Mouse (Mus musculus): Measurements from ENCODE around the gene Mef2b.

Mef2b gene

DNA sequence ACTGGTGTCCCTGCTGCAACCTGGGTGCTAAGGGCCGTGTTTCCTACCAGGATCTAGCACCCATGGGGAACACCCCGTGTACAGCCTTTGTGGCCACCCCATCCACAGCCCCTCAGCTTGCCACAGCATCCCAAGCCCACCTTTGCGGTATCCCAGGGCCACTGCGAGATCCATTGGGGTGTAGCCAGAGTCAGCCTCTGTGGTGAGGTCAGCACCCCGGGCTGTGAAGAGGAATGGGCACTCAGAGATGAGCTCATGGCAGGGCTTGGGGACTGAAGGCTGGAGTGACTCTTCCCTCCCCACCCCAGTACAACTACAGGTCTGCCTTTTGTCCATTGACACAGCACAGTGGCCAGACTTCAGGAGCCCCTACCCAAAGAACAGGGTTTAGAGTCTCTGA is 5.4 kb upstream of the Mef2b start:
- in situ Hi-C loops (cut with MboI, MseI): no loop called here

DNA sequence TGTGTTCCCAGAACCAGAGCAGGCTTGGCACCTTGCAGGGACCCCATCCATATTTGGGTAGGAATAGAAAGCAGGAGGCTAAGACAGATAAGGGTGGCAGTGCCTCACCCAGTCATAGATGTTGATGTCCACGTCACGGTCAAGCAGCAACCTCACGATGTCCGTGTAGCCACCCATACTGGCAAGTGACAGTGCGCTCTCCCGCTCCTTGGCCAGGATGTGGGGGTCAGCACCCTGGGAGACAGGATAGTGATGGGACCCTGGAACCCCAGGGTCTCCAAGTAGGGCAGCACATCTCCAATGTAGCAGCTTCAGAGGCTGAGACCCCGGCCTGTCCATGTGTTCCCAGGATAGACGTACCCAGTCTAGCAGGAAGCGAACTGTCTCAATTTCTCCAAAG is 4.6 kb upstream of the Mef2b start:
- in situ Hi-C loops (cut with MboI, MseI): no loop called here

DNA sequence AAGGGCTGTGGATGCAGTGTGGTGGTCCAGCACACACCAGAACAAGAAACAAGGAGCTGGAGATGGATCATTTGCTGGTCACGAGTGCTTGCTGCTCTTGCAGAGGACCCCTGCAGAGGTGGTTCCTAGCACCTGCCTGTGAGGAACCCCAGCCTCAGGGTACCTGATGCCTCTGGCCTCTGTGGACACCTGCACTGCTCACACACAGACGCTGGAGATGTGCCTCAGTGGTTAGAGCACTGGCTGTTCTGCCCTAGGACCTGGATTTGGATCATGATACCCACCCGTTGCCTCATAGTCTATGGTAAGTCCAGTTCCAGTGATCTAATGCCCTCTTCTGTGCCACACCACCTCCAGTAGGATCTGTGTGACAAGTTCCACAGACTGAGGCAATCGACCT is 2.9 kb upstream of the Mef2b start:
- in situ Hi-C loops (cut with MboI, MseI): no loop called here

DNA sequence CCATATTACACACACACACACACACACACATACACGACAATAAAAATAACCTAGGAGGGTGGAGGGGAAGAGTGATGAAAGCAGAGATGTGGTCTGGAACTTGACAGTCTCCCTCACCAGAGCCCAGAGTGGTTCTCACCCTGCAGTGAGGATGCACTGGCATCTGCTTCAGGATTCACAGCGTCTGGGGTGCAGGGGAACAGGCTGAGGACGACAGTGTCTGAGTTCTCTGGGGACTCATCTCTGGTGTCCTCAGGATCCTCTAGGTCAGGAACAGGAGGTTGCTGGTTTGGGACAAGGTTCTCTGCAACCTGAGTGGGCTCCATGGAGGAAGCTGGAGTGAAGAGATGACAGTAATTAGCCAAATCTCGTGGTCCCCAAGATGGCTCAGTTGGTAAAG is 1.6 kb upstream of the Mef2b start:
- in situ Hi-C loops (cut with MboI, MseI): no loop called here

DNA sequence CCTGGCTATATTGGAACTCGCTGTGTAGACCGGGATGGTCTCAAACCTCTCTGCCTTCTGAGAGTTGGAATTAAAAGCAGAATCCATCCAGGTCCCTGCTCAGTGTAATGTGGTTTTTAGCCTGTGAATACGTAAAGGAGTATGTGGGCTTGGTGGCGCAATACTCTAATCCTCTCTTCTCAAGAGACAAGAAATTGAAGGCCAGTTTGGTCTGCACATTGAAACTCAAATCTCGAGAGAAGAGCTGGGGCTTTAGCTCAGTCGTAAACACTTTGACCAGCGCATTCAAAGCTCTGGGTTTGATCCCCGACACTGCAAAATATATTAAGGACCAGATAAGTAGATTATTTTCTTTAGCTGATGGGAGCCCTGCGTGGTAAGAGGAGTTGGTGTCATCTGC is 470 bp downstream of the Mef2b start:
- in situ Hi-C loops (cut with MboI, MseI): no loop called here

- in situ Hi-C loops (cut with MboI, MseI): no loop called here
Observed at GRCm38 (mm10) chr8:70147678-70148607, 8.4 kb downstream of the Mef2b start.

DNA sequence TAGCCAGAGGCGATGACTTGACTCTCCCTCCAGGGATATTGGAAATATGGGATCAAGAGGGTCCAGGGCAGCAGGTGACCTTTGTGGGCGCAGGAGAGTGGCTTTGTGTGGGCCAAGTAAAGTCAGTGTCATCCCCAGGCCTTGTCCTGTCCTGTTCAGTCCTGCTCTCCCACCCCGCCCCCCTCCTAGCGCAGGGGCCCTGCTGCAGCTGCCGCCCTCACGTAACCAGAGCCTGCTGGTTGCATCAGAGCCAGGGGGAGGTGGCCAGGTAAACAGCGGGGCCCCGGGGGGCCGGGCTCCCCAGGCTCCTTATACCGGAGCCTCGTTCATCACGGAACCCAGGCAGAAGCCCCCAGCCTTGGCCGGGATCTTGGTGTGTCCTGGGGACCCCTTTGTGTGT is 10.6 kb downstream of the Mef2b start:
- in situ Hi-C loops (cut with MboI, MseI): no loop called here

- in situ Hi-C loops (cut with MboI, MseI): no loop called here
Observed at GRCm38 (mm10) chr8:70152537-70153257, 13.2 kb downstream of the Mef2b start.

GRCm38 (mm10) chr8:70157240-70157800 is 17.8 kb downstream of the Mef2b start:
- in situ Hi-C loops (cut with MboI, MseI): no loop called here

DNA sequence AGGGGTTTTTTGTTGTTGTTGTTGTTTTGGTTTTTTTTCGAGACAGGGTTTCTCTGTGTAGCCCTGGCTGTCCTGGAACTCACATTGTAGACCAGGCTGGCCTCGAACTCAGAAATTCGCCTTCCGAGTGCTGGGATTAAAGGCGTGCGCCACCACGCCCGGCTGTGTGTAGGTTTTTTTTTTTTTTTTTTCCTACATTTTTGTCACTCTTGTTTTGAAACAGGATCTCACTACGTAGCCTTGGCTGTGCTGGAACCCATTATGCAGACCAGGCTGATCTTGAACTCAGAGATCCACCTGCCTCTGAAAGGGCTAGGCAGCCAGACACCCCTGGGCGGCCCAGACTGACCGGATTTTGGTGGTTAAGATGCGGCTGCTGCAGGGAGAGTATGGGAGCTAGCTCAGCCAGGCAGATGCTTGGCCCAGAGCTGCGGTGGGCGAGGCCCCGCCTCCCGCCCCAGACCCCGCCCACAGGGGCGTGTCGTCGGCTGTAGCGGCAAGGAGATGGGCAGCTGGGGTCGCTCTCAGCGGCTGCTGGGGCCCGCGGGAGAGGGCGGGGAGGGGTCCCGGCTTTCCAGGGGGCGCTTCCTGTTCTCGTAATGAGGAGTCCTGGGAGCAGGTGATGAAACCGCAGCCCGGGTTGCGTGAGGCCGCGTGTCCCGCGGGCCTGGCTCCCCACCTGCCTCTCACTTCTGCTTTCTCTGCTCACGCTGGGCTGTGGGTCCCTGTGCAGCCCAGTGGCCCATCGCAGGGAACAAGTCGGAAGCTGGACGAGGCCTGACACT is 18.8 kb downstream of the Mef2b start:
- in situ Hi-C loops (cut with MboI, MseI): no loop called here

- in situ Hi-C loops (cut with MboI, MseI): no loop called here
Observed at GRCm38 (mm10) chr8:70159211-70159610, 19.7 kb downstream of the Mef2b start.

DNA sequence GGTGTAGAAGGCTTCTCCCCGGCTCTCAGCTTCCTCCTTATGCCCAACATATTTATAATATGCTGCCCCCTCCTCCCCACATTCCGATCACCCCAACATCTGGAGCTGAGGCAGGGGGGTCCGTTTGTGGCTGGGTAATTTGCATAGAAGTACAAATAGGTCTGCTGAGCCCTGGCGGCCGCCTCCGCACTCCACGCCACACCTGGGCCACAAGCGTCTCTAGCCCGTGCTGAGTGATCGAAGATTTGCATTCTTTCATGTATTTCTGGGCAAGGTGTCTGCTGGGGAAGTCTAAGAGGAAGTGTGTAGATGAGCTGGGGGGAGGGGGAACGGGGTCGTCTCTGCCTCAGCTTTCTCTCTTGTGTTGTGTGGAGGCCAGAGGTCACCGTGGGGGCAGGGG is 20.5 kb downstream of the Mef2b start:
- in situ Hi-C loops (cut with MboI, MseI): loop anchor here (10.0 kb wide), 1 partner anchor 55 kb away; no protein-coding TSS in a partner anchor

- in situ Hi-C loops (cut with MboI, MseI): loop anchor here (10.0 kb wide), 1 partner anchor 59 kb away; no protein-coding TSS in a partner anchor
Observed at GRCm38 (mm10) chr8:70163316-70163715, 23.8 kb downstream of the Mef2b start.

DNA sequence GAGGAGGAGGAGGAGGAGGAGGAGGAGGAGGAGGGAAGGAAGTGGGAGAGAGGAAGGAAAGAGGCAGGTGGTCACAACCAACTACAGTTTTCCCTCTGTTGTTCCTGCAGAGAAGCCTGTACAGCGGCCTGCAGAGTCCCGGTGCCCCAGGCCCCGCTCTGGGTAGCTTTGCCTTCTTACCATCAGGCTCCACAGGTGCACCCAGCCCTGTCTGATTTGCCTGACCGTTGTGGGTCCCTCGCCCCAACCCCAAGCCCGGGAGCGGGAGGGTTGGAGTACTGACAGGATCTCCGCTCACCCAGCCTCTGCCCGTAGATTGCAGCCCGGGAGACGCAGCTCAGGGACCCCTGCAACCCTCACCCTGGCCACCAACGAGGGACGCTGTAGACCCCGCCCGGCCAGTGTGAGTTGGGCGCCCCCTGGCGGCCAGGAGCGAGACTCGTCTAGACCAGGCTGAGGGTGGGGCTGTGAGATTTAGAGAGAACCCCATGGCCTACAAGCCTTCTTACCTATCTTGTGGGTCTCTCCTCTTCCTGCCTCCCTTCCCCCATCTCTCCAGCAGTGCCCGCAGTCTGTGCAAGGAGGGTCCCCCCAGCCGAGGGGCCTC is 27.1 kb downstream of the Mef2b start:
- in situ Hi-C loops (cut with MboI, MseI): loop anchor here (5.0 to 10.0 kb wide), 2 partner anchors 62 to 249 kb away; no protein-coding TSS in a partner anchor

GRCm38 (mm10) chr8:70170116-70170515 is 30.6 kb downstream of the Mef2b start:
- in situ Hi-C loops (cut with MboI, MseI): no loop called here

- in situ Hi-C loops (cut with MboI, MseI): no loop called here
Observed at GRCm38 (mm10) chr8:70170748-70171147, 31.2 kb downstream of the Mef2b start.

- in situ Hi-C loops (cut with MboI, MseI): no loop called here
Observed at GRCm38 (mm10) chr8:70171240-70171639, 31.7 kb downstream of the Mef2b start.

- in situ Hi-C loops (cut with MboI, MseI): no loop called here
Observed at GRCm38 (mm10) chr8:70172043-70172681, 32.7 kb downstream of the Mef2b start, which contains the start of gene Tmem161a. Tmem161a (plus strand) TSS chr8:70172356.

GRCm38 (mm10) chr8:70173320-70173719 is 33.8 kb downstream of the Mef2b start:
- in situ Hi-C loops (cut with MboI, MseI): no loop called here

GRCm38 (mm10) chr8:70174079-70174478 is 34.6 kb downstream of the Mef2b start:
- in situ Hi-C loops (cut with MboI, MseI): no loop called here

GRCm38 (mm10) chr8:70178231-70178630 is 38.7 kb downstream of the Mef2b start:
- in situ Hi-C loops (cut with MboI, MseI): no loop called here
